Mouse (Mus musculus) stomach, embryonic 15.5 days (tissue): ENCODE results near the gene Gm10775. TPM values are rescaled to one million over a fixed set of nuclear protein-coding genes. Genes with fewer than 3 reads are reported as not detected.

Experiments
- ATAC-seq: fragments of 200-750 bp; cut with Nextera tagmentation; 2 replicates; pipeline ENCODE4 v1.8.0; 2017; ENCODE audit warnings: low read depth, moderate number of reproducible peaks, moderate TSS enrichment; ENCODE audit not compliant: insufficient read depth, low FRiP score
- H3K27ac ChIP-seq: fragments of 300-500 bp; sonication (generic); 2 replicates; pipeline ENCODE4 v1.5.1; 2015; ENCODE audit warnings: mild to moderate bottlenecking, inconsistent platforms
- H3K27me3 ChIP-seq: fragments of 300-500 bp; sonication (generic); replicated peaks from 2 replicates; pipeline ENCODE4 v1.6.1; 2015; ENCODE audit warnings: inconsistent platforms
- H3K36me3 ChIP-seq: fragments of 300-500 bp; sonication (generic); 2 replicates; pipeline ENCODE4 v1.6.1; 2015; ENCODE audit warnings: inconsistent platforms
- H3K4me1 ChIP-seq: fragments of 300-500 bp; sonication (generic); 2 replicates; pipeline ENCODE4 v1.6.1; 2015; ENCODE audit warnings: inconsistent platforms
- H3K4me2 ChIP-seq: fragments of 300-500 bp; sonication (generic); 2 replicates; pipeline ENCODE4 v1.6.1; 2015; ENCODE audit warnings: mild to moderate bottlenecking, inconsistent platforms
- H3K4me3 ChIP-seq: fragments of 300-500 bp; sonication (generic); replicated peaks from 2 replicates; pipeline ENCODE4 v1.5.1; 2015; ENCODE audit warnings: inconsistent platforms
- H3K9ac ChIP-seq: fragments of 300-500 bp; sonication (generic); 2 replicates; pipeline ENCODE4 v1.6.1; 2015; ENCODE audit warnings: inconsistent platforms
- H3K9me3 ChIP-seq: fragments of 300-500 bp; sonication (generic); 2 replicates; pipeline ENCODE4 v1.6.1; 2016; ENCODE audit warnings: inconsistent platforms
- WGBS: fragments of 180-500 bp; shearing (Covaris S2); methylation state at CpG from one replicate; pipeline ENCODE4 v1.1.7; 2015; 5-methylcytosine and 5-hydroxymethylcytosine counted together
- polyA plus RNA-seq: library from polyadenylated mRNA; unstranded; fragments of >200 nt; fragmentation: Nextera tagmentation; extraction: Ambion mirVana; gene quantifications from 2 replicates; pipeline ENCODE4 v1.2.1, GENCODE M21; 2015

The Gm10775 gene
- polyA plus RNA-seq, 1 experiment from 2014 or later = not detected

GRCm38 (mm10) chr13:65277994-65278382, 18.6 kb downstream of the Gm10775 start:
- H3K27me3 ChIP-seq = no peaks in the 10 kb centered on the region
- H3K9ac ChIP-seq = peak overlapping the region; percentile 48; the same call in 1 of the 2 replicates
- no peaks in the 10 kb centered on the region for H3K4me1 ChIP-seq
- H3K36me3 ChIP-seq = peaks cover 11% of the 10 kb centered on the region; the same call in 1 of the 2 replicates
- H3K27ac ChIP-seq = peak overlapping the region; percentile 91
- 8% methylated on average over 9 of the region's 9 CpGs for WGBS
- no peak for ATAC-seq
- H3K4me2 ChIP-seq = peak overlapping the region; percentile 66
- no peaks in the 10 kb centered on the region for H3K9me3 ChIP-seq
- H3K4me3 ChIP-seq = peak overlapping the region; percentile 76

DNA sequence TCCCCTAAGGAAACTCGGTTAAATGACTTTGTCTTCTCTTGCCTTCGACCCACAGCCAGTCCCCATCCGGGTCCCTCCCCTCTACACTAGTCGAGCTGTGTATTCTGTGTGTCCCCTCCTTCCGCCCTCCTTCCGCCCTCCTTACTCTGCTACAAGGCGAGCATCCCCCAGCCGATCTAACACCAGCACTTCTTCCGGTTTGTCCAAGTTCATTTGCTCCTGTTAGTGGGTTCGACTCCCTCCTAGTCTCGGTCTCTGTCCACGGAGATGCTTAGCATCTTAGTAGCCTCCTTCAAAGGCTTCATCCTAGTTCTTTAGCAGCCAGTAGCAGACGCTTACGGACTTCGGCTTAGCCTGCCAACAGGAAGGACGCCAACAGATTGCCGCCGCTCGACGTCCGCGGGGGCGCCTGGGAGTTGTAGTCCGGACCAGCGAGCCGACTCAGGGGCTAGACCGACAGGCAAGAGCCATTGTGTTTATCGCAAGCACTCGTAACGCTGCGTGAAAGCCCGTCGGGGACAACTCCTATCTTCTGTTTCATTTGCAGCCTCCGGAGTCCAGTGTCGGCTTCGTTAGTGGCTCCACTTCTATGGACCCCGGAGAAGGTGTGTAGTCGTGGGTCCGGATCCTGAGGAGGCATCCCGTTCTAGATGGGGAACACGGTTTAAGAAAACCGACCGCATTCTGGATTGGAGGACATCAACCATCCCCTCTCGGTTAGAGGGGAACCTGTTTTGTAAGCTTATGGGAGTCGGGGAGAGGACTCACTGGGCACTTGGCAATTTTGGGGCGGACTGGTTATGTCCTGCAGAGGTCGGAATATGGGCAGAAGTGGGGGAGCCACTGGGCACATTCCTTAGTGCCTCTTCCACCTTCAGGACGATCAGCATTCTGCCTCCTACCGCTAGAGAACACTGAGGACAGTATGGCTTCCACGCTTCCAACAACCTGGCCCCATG, 19.3 kb downstream of the Gm10775 start, which contains the start of gene Zfp369:
Zfp369 (plus strand) TSS at position 432 of the 959 bp plus-strand sequence.
- Histone ChIP-seq H3K27me3 (no peaks in the 10 kb centered on the region), H3K9me3 (no peaks in the 10 kb centered on the region), H3K36me3 (peaks cover 11% of the 10 kb centered on the region; the same call in 1 of the 2 replicates), H3K9ac (peak within 1 kb of the TSS; percentile 61; the same call in 1 of the 2 replicates), H3K4me1 (no peaks in the 10 kb centered on the region), H3K4me3 (peak within 1 kb of the TSS; percentile 76), H3K27ac (peak within 1 kb of the TSS; percentile 91), H3K4me2 (peak within 1 kb of the TSS; percentile 66)
- under 1% methylated on average over 50 of the region's 50 CpGs for WGBS
- ATAC-seq = peak; percentile 99

GRCm38 (mm10) chr13:65286771-65287170, 27.4 kb downstream of the Gm10775 start:
- Histone ChIP-seq H3K9me3 (peaks cover 3% of the 10 kb centered on the region; the same call in 1 of the 2 replicates), H3K27me3 (no peaks in the 10 kb centered on the region), H3K4me3 (no peak overlapping the region), H3K9ac (no peak overlapping the region), H3K36me3 (peaks cover 47% of the 10 kb centered on the region), H3K4me2 (no peak overlapping the region), H3K27ac (no peak overlapping the region), H3K4me1 (no peaks in the 10 kb centered on the region)
- no peak for ATAC-seq
- WGBS = 89% methylated on average over 2 of the region's 2 CpGs

DNA sequence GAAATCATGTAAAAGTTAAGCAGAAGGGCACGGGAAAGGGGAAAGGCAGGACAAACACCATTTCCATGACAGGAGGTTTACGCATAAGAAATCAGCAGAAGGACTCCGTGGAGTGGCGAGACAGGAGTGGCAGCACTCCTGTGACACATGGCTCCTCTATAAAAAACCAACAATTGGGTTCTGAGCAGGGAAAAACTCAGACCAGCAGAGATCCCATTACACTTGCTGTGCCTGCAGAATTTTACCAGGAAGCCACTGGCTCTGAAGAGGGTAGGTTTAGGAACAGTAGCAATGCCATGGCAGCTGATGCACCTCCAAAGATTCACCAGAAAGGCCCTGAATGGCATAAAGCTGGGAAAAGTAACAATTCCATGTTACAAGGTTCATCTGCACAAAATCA, 37.0 kb downstream of the Gm10775 start:
- Histone ChIP-seq H3K9me3 (peaks cover 11% of the 10 kb centered on the region), H3K36me3 (peaks cover 64% of the 10 kb centered on the region), H3K27me3 (no peaks in the 10 kb centered on the region), H3K4me3 (no peak overlapping the region), H3K4me2 (no peak overlapping the region), H3K9ac (no peak overlapping the region), H3K27ac (no peak overlapping the region), H3K4me1 (no peaks in the 10 kb centered on the region)
- ATAC-seq = no peak
- WGBS = 97% methylated on average over 4 of the region's 4 CpGs

Other genes starting within 250 kb of the Gm10775 start
- not detected in 2 replicates for gene Spata31d1c, start 226.5 kb upstream of the Gm10775 start, polyA plus RNA-seq
- gene Prss47, start 206.8 kb upstream of the Gm10775 start, polyA plus RNA-seq = not detected in 2 replicates
- 56.9 and 59.5 TPM in 2 replicates for gene Mfsd14b, start 146.6 kb upstream of the Gm10775 start, polyA plus RNA-seq
- not detected in 2 replicates for gene Olfr465-ps1, start 121.5 kb upstream of the Gm10775 start, polyA plus RNA-seq
- not detected in 2 replicates for gene Olfr466, start 109.3 kb upstream of the Gm10775 start, polyA plus RNA-seq
- gene Nlrp4f, start 53.6 kb upstream of the Gm10775 start, polyA plus RNA-seq = not detected in 2 replicates
- 9.0 and 11.2 TPM in 2 replicates for gene Zfp369, start 19.3 kb downstream of the Gm10775 start, polyA plus RNA-seq